Mouse (Mus musculus): Measurements from ENCODE around the gene Tex264. TPM values are rescaled to one million over a fixed set of nuclear protein-coding genes. Genes with fewer than 3 reads are reported as not detected.
"Not testable (repeated sequence)": the region's sequence is repeated elsewhere in the genome, so short reads cannot be mapped to it uniquely, and the experiment has no call there.

Tex264 gene
- polyA plus RNA-seq, 1 experiment from 2014 or later: 88.0 TPM

DNA sequence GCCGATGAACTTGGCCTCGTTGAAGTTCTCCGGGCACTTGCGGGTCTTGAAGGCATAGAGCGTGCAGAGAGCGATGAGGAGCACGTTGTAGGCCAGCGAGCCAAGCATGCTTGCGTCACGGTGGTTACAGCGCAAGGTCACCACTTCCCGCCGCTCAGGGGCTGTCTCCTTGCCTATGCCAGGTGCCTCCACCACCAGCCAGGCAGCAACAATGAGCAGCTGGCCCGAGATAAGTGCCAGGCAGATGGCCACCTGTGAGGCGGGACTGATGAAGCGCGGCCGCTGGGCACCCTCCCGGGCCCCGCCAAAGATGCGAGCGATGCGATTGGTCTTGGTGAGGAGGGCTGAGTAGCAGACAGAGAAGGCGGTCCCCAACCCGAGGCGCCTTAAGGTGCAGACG is 38.5 kb downstream of the Tex264 start:
- H3K27ac ChIP-seq (ENCODE audit: low read length): no peak overlapping the region
- ATAC-seq (ENCODE audit: low FRiP score, low TSS enrichment): no peak
- H3K9ac ChIP-seq (replicated peaks; ENCODE audit: low read length): no peak overlapping the region
- H3K9me3 ChIP-seq (ENCODE audit: low read length): no peaks in the 10 kb centered on the region
- no peaks in the 10 kb centered on the region for H3K27me3 ChIP-seq (ENCODE audit: insufficient read depth, low read length)
- no peak overlapping the region for H3K4me3 ChIP-seq (ENCODE audit: low read length)
- no peak overlapping the region for H3K4me2 ChIP-seq (replicated peaks; ENCODE audit: low read depth, low read length)
- 74% methylated on average over 27 of the region's 27 CpGs for WGBS
- no peaks in the 10 kb centered on the region for H3K36me3 ChIP-seq (ENCODE audit: insufficient read depth, low read length)
- H3K4me1 ChIP-seq (ENCODE audit: insufficient read depth, low read length): no peaks in the 10 kb centered on the region

- H3K27me3 ChIP-seq (ENCODE audit: insufficient read depth, low read length): no peaks in the 10 kb centered on the region
- no peak overlapping the region for H3K27ac ChIP-seq (ENCODE audit: low read length)
- H3K4me1 ChIP-seq (ENCODE audit: insufficient read depth, low read length): no peaks in the 10 kb centered on the region
- H3K4me2 ChIP-seq (replicated peaks; ENCODE audit: low read depth, low read length): no peak overlapping the region
- H3K9ac ChIP-seq (replicated peaks; ENCODE audit: low read length): no peak overlapping the region
- no peaks in the 10 kb centered on the region for H3K9me3 ChIP-seq (ENCODE audit: low read length)
- WGBS: 77% methylated on average over 9 of the region's 9 CpGs
- ATAC-seq (ENCODE audit: low FRiP score, low TSS enrichment): no peak
- H3K4me3 ChIP-seq (ENCODE audit: low read length): no peak overlapping the region
- H3K36me3 ChIP-seq (ENCODE audit: insufficient read depth, low read length): no peaks in the 10 kb centered on the region
Measured at GRCm38 (mm10) chr9:106645684-106646271, 39.9 kb downstream of the Tex264 start.

GRCm38 (mm10) chr9:106643787-106644186 is 41.9 kb downstream of the Tex264 start:
- no peaks in the 10 kb centered on the region for H3K9me3 ChIP-seq (ENCODE audit: low read length)
- whole genome bisulfite sequencing: 70% methylated on average over 6 of the region's 6 CpGs
- no peaks in the 10 kb centered on the region for H3K4me1 ChIP-seq (ENCODE audit: insufficient read depth, low read length)
- no peaks in the 10 kb centered on the region for H3K36me3 ChIP-seq (ENCODE audit: insufficient read depth, low read length)
- no peak for ATAC-seq (ENCODE audit: low FRiP score, low TSS enrichment)
- no peak overlapping the region for H3K27ac ChIP-seq (ENCODE audit: low read length)
- H3K4me3 ChIP-seq (ENCODE audit: low read length): no peak overlapping the region
- H3K27me3 ChIP-seq (ENCODE audit: insufficient read depth, low read length): no peaks in the 10 kb centered on the region
- H3K9ac ChIP-seq (replicated peaks; ENCODE audit: low read length): no peak overlapping the region
- no peak overlapping the region for H3K4me2 ChIP-seq (replicated peaks; ENCODE audit: low read depth, low read length)

GRCm38 (mm10) chr9:106643128-106643527 is 42.6 kb downstream of the Tex264 start:
- no peaks in the 10 kb centered on the region for H3K9me3 ChIP-seq (ENCODE audit: low read length)
- no peak overlapping the region for H3K9ac ChIP-seq (replicated peaks; ENCODE audit: low read length)
- no peaks in the 10 kb centered on the region for H3K36me3 ChIP-seq (ENCODE audit: insufficient read depth, low read length)
- H3K27me3 ChIP-seq (ENCODE audit: insufficient read depth, low read length): no peaks in the 10 kb centered on the region
- no peak overlapping the region for H3K4me2 ChIP-seq (replicated peaks; ENCODE audit: low read depth, low read length)
- 35% methylated on average over 7 of the region's 7 CpGs for WGBS
- no peak overlapping the region for H3K27ac ChIP-seq (ENCODE audit: low read length)
- H3K4me1 ChIP-seq (ENCODE audit: insufficient read depth, low read length): no peaks in the 10 kb centered on the region
- 0 out of 2 replicates have a peak, but pooled peaks have one; percentile 49 for ATAC-seq (ENCODE audit: low FRiP score, low TSS enrichment)
- H3K4me3 ChIP-seq (ENCODE audit: low read length): no peak overlapping the region

DNA sequence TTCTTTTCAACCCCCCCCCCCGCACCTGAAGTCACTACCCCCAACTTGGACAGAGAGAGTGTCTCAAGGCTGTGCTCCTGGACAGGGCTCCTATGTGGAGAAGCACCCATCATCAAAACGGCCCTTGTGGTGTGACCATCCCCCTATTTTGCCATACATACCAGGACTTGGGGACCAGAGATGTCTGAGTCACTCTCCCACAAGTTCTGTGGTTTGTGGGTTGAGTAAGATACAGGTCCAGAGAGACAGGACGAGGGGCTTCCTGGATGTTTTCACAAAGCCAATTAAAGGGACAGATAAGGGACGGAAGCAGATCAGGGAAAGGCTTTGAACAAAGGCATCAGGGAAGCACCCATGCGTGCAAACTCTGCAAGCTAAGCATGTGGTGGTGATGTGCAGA is 44.4 kb downstream of the Tex264 start:
- 50% methylated on average over 5 of the region's 5 CpGs for WGBS

DNA sequence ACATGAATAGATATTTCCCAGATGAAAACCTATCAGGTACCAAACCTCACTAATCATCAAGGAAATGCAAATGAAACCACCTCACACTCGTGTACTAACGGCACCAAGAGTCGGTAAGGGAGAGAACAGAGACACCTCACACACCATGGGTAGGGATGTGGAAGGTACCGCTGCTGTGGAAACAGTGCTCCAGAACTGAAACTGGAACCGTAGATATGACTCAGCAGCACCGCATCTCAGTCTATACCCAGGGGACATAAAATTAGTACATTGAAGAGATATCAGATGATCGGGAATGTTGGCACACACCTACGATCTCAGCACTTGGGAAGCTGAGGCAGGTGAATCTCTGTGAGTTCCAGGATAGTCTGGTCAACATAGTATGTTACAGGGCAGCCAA is 47.6 kb downstream of the Tex264 start:
- Histone ChIP-seq H3K4me1 (ENCODE audit: insufficient read depth, low read length) (no peaks in the 10 kb centered on the region), H3K9ac (replicated peaks; ENCODE audit: low read length) (no peak overlapping the region), H3K9me3 (ENCODE audit: low read length) (no peaks in the 10 kb centered on the region), H3K27ac (ENCODE audit: low read length) (no peak overlapping the region), H3K36me3 (ENCODE audit: insufficient read depth, low read length) (no peaks in the 10 kb centered on the region), H3K4me3 (ENCODE audit: low read length) (no peak overlapping the region), H3K4me2 (replicated peaks; ENCODE audit: low read depth, low read length) (no peak overlapping the region), H3K27me3 (ENCODE audit: insufficient read depth, low read length) (no peaks in the 10 kb centered on the region)
- 93% methylated on average over 8 of the region's 8 CpGs for WGBS
- ATAC-seq (ENCODE audit: low FRiP score, low TSS enrichment): no peak

More for the DNA sequence above, 44.4 kb downstream of the Tex264 start:
- Histone ChIP-seq H3K9me3 (ENCODE audit: low read length) (no peaks in the 10 kb centered on the region), H3K4me3 (ENCODE audit: low read length) (no peak overlapping the region), H3K4me2 (replicated peaks; ENCODE audit: low read depth, low read length) (no peak overlapping the region), H3K36me3 (ENCODE audit: insufficient read depth, low read length) (no peaks in the 10 kb centered on the region), H3K27me3 (ENCODE audit: insufficient read depth, low read length) (no peaks in the 10 kb centered on the region), H3K4me1 (ENCODE audit: insufficient read depth, low read length) (no peaks in the 10 kb centered on the region), H3K9ac (replicated peaks; ENCODE audit: low read length) (no peak overlapping the region), H3K27ac (ENCODE audit: low read length) (no peak overlapping the region)
- no peak for ATAC-seq (ENCODE audit: low FRiP score, low TSS enrichment)

DNA sequence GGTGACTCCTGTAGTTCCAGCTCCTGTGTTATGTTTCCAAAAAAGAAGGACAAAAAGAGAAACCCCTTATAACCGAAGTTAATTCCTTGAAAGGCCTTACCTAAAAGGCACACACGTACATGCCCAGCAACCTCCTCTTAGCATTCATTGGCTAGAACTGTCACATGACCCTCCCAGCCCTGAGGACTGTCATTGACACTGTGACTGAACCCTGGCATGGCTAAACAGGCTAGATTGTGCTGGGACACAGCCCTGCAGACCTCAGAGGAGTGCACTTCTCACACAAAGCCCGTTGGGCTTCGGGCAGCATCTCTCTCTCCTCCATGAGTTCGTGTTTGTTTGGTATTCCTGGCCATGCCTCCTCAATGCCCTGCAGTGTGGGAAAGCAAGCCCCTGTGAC is 53.5 kb downstream of the Tex264 start:
- Histone ChIP-seq H3K36me3 (ENCODE audit: insufficient read depth, low read length) (no peaks in the 10 kb centered on the region), H3K9ac (replicated peaks; ENCODE audit: low read length) (no peak overlapping the region), H3K27ac (ENCODE audit: low read length) (no peak overlapping the region), H3K4me2 (replicated peaks; ENCODE audit: low read depth, low read length) (no peak overlapping the region), H3K9me3 (ENCODE audit: low read length) (no peaks in the 10 kb centered on the region), H3K27me3 (ENCODE audit: insufficient read depth, low read length) (no peaks in the 10 kb centered on the region), H3K4me3 (ENCODE audit: low read length) (no peak overlapping the region), H3K4me1 (ENCODE audit: insufficient read depth, low read length) (no peaks in the 10 kb centered on the region)
- ATAC-seq (ENCODE audit: low FRiP score, low TSS enrichment): no peak
- 69% methylated on average over 5 of the region's 5 CpGs for WGBS

- not testable (repeated sequence) for H3K4me2 ChIP-seq (replicated peaks; ENCODE audit: low read depth, low read length); H3K27ac ChIP-seq (ENCODE audit: low read length); H3K9ac ChIP-seq (replicated peaks; ENCODE audit: low read length); H3K9me3 ChIP-seq (ENCODE audit: low read length); H3K27me3 ChIP-seq (ENCODE audit: insufficient read depth, low read length); H3K4me1 ChIP-seq (ENCODE audit: insufficient read depth, low read length); H3K36me3 ChIP-seq (ENCODE audit: insufficient read depth, low read length); H3K4me3 ChIP-seq (ENCODE audit: low read length)
- WGBS: 18% methylated on average over 8 of the region's 8 CpGs
- peak; percentile 61; the same call in 1 of the 2 replicates for ATAC-seq (ENCODE audit: low FRiP score, low TSS enrichment)
Measured at GRCm38 (mm10) chr9:106627796-106628195, 57.9 kb downstream of the Tex264 start.

DNA sequence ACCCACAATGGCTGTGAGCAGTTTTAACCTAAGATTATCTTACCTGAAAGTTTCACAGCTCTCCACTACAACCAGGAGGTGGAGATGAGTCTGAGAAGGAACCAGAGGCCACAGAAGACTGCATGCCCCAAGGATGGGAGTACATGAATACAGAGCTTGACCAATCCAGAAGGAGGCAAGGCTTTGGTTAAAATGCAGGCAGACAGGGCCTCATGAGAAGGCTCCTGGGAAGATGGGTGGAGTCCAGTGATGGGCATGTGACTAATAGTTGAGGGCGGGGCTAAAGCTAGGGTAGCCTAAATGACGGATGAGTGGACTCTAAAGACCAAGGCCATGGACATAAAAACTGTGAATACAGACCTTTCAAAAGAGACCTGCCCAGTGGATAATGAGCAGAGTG is 59.4 kb downstream of the Tex264 start, which contains the start of gene Iqcf6:
Gene Iqcf6 (plus strand): TSS at position 301 of the 400 bp plus-strand sequence.
- 75% methylated on average over 2 of the region's 2 CpGs for WGBS
- no peak within 1 kb of the TSS for H3K27ac ChIP-seq (ENCODE audit: low read length)

GRCm38 (mm10) chr9:106617496-106617895 is 68.2 kb downstream of the Tex264 start:
- Histone ChIP-seq H3K4me3 (ENCODE audit: low read length) (no peak overlapping the region), H3K36me3 (ENCODE audit: insufficient read depth, low read length) (no peaks in the 10 kb centered on the region), H3K4me2 (replicated peaks; ENCODE audit: low read depth, low read length) (no peak overlapping the region), H3K9ac (replicated peaks; ENCODE audit: low read length) (no peak overlapping the region), H3K4me1 (ENCODE audit: insufficient read depth, low read length) (no peaks in the 10 kb centered on the region), H3K27ac (ENCODE audit: low read length) (no peak overlapping the region), H3K27me3 (ENCODE audit: insufficient read depth, low read length) (no peaks in the 10 kb centered on the region), H3K9me3 (ENCODE audit: low read length) (no peaks in the 10 kb centered on the region)
- no peak for ATAC-seq (ENCODE audit: low FRiP score, low TSS enrichment)
- 91% methylated on average over 3 of the region's 3 CpGs for WGBS

More for the DNA sequence above, 59.4 kb downstream of the Tex264 start, which contains the start of gene Iqcf6:
- H3K4me1 ChIP-seq (ENCODE audit: insufficient read depth, low read length): no peaks in the 10 kb centered on the region
- H3K27me3 ChIP-seq (ENCODE audit: insufficient read depth, low read length): no peaks in the 10 kb centered on the region
- no peaks in the 10 kb centered on the region for H3K36me3 ChIP-seq (ENCODE audit: insufficient read depth, low read length)
- H3K4me2 ChIP-seq (replicated peaks; ENCODE audit: low read depth, low read length): no peak within 1 kb of the TSS
- no peaks in the 10 kb centered on the region for H3K9me3 ChIP-seq (ENCODE audit: low read length)
- no peak for ATAC-seq (ENCODE audit: low FRiP score, low TSS enrichment)
- no peak within 1 kb of the TSS for H3K4me3 ChIP-seq (ENCODE audit: low read length)
- no peak within 1 kb of the TSS for H3K9ac ChIP-seq (replicated peaks; ENCODE audit: low read length)

All from kidney, embryonic 16.5 days (tissue).